Mouse (Mus musculus) MEL (cell line): ENCODE measurements around the gene Lonp2.

Experiments used
- CTCF ChIP-seq, 3 experiments: IDR thresholded peaks in 2 of 3; conservative IDR thresholded peaks in 1 of 3; 2 replicates each; pipeline ENCODE4 v1.5.1; 2011 to 2012; ENCODE audit warnings: low read length in 3 of 3, low read depth in 2 of 3, mild to moderate bottlenecking in 2 of 3, improper control_type of control experiment in 1 of 3, inconsistent platforms in 1 of 3, mixed read lengths in 1 of 3, moderate library complexity in 1 of 3; ENCODE audit not compliant: control insufficient read depth in 1 of 3, insufficient read depth in 1 of 3, poor library complexity in 1 of 3, severe bottlenecking in 1 of 3
- ETS1 ChIP-seq: IDR thresholded peaks from 2 replicates; pipeline ENCODE4 v1.6.1; 2012; ENCODE audit warnings: low read depth, mild to moderate bottlenecking, inconsistent platforms, low read length, improper control_type of control experiment, moderate library complexity
- GABPA ChIP-seq: IDR thresholded peaks from 2 replicates; pipeline ENCODE4 v1.6.1; 2012; ENCODE audit warnings: low read depth, mild to moderate bottlenecking, inconsistent platforms, low read length, improper control_type of control experiment, moderate library complexity
- GATA1 ChIP-seq: IDR thresholded peaks from 2 replicates; pipeline ENCODE4 v1.6.1; 2011; ENCODE audit warnings: low read depth, low read length, improper control_type of control experiment
- KAT2A ChIP-seq: conservative IDR thresholded peaks from 2 replicates; pipeline ENCODE4 v1.6.1; 2012; ENCODE audit warnings: low read depth, low read length, improper control_type of control experiment, inconsistent platforms
- MAX ChIP-seq: IDR thresholded peaks from 2 replicates; pipeline ENCODE4 v1.6.1; 2011; ENCODE audit warnings: low read length, improper control_type of control experiment
- MYC ChIP-seq: IDR thresholded peaks from 2 replicates; pipeline ENCODE4 v1.6.1; 2011; ENCODE audit warnings: low read depth, mild to moderate bottlenecking, low read length, improper control_type of control experiment, moderate library complexity
- POLR2A ChIP-seq, 2 experiments: IDR thresholded peaks; 2 replicates each; pipeline ENCODE4 v1.6.1; 2011 to 2012; ENCODE audit warnings: low read length in 2 of 2, mild to moderate bottlenecking in 2 of 2, control low read depth in 1 of 2, improper control_type of control experiment in 1 of 2, low read depth in 1 of 2, moderate library complexity in 1 of 2; ENCODE audit not compliant: control insufficient read depth in 1 of 2, insufficient read depth in 1 of 2, poor library complexity in 1 of 2
- SMC3 ChIP-seq: IDR thresholded peaks from 2 replicates; pipeline ENCODE4 v1.6.1; 2011; ENCODE audit warnings: low read depth, low read length, improper control_type of control experiment
- TBP ChIP-seq: IDR thresholded peaks from 2 replicates; pipeline ENCODE4 v1.8.0; 2011; ENCODE audit warnings: low read depth, low read length, improper control_type of control experiment
- TCF12 ChIP-seq: IDR thresholded peaks from 2 replicates; pipeline ENCODE4 v1.6.1; 2014; ENCODE audit warnings: low read depth, mild to moderate bottlenecking, inconsistent platforms, low read length, improper control_type of control experiment, moderate library complexity
- ZNF384 ChIP-seq: IDR thresholded peaks from 2 replicates; pipeline ENCODE4 v1.6.1; 2012; ENCODE audit warnings: low read depth, mild to moderate bottlenecking, inconsistent platforms, low read length, improper control_type of control experiment

GRCm38 (mm10) chr8:86595671-86596070 lies 28.2 kb upstream of the Lonp2 start:
- TF ChIP-seq KAT2A (no peak), CTCF (IDR thresholded peaks at IDR 0.05 in 2 of 3, conservative IDR thresholded peaks at IDR 0.05 in 1 of 3; ENCODE audit: control insufficient read depth in 1 of 3, insufficient read depth in 1 of 3, low read depth in 2 of 3, low read length in 3 of 3, poor library complexity in 1 of 3, severe bottlenecking in 1 of 3) (no peak), GATA1 (no peak), ZNF384 (no peak), ETS1 (no peak), POLR2A (IDR thresholded peaks at IDR 0.05; ENCODE audit: control insufficient read depth in 1 of 2, insufficient read depth in 1 of 2, low read depth in 1 of 2, low read length in 2 of 2, poor library complexity in 1 of 2) (no peak), TBP (no peak), MYC (no peak), TCF12 (no peak), MAX (no peak), GABPA (no peak), SMC3 (no peak)
